29 mouse cellular contexts compared by ENCODE assay signal in genomic region chr15:10991566-10991965, GRCm38 (mm10). TPM values are rescaled to one million over a fixed set of nuclear protein-coding genes. Genes with fewer than 3 reads are reported as not detected.
DNase-seq lines count a peak whose midpoint lies in the region; ATAC-seq and TF ChIP-seq lines count a peak whose summit lies in the region.
"Had no signal": no experiment of that assay in that cellular context is flagged by ENCODE, and none has a peak within 500 bp of the region (broad histone marks: within the 10 kb centered on the region; RNA-seq: fewer than 3 reads in every experiment).

No protein-coding gene starts in this region.

- ATAC-seq in cerebellum, adult (ENCODE audit: insufficient number of reproducible peaks, low FRiP score, low TSS enrichment): no peak
- ATAC-seq in intestine, postnatal 0 days: no peak
- ATAC-seq in intestine, embryonic 15.5 days: no peak
- no peak for ATAC-seq in lung, postnatal 0 days
- ATAC-seq: forebrain, embryonic 13.5 days; intestine, embryonic 16.5 days; midbrain, embryonic 16.5 days had no signal

- TF ChIP-seq EP300 in lung, postnatal 0 days (IDR thresholded peaks at IDR 0.05): no peak

- no peak overlapping the region for H3K9ac ChIP-seq in intestine, postnatal 0 days (ENCODE audit: low read depth, low read length)
- no peak overlapping the region for H3K9ac ChIP-seq in intestine, embryonic 15.5 days
- H3K9ac ChIP-seq in lung, postnatal 0 days (replicated peaks; ENCODE audit: low read depth): no peak overlapping the region
- H3K9ac ChIP-seq: forebrain, embryonic 13.5 days; hindbrain, embryonic 15.5 days had no signal

- peak; percentile 50 for TF ChIP-seq CTCF in intestine, postnatal 0 days (IDR thresholded peaks at IDR 0.05; ENCODE audit: low read depth)
- peak; percentile 28; the same call in 1 of the 2 replicates for TF ChIP-seq CTCF in lung, postnatal 0 days (IDR thresholded peaks at IDR 0.05)
- TF ChIP-seq CTCF in cortical plate, adult 2 months (IDR thresholded peaks at IDR 0.05; ENCODE audit: extremely low read depth, insufficient read depth, low read length): peak; percentile 2; the same call in 1 of the 2 replicates

- WGBS in intestine, postnatal 0 days: 88% methylated on average over 1 of the region's 1 CpGs
- 79% methylated on average over 1 of the region's 1 CpGs for WGBS in intestine, embryonic 15.5 days
- WGBS in lung, postnatal 0 days: 64% methylated on average over 1 of the region's 1 CpGs

- no peaks in the 10 kb centered on the region for H3K4me1 ChIP-seq in intestine, postnatal 0 days (replicated peaks; ENCODE audit: control insufficient read depth, insufficient read depth, low read length)
- no peaks in the 10 kb centered on the region for H3K4me1 ChIP-seq in intestine, embryonic 15.5 days (replicated peaks)
- no peaks in the 10 kb centered on the region for H3K4me1 ChIP-seq in lung, postnatal 0 days (ENCODE audit: insufficient read depth, low read depth, low read length)
- H3K4me1 ChIP-seq in cortical plate, adult 2 months (ENCODE audit: control insufficient read depth, insufficient read depth, low read length): peaks cover 1% of the 10 kb centered on the region; the same call in 1 of the 2 replicates
- H3K4me1 ChIP-seq: forebrain, embryonic 13.5 days; hindbrain, embryonic 15.5 days had no signal

- H3K9me3 ChIP-seq in intestine, postnatal 0 days (ENCODE audit: control insufficient read depth): no peaks in the 10 kb centered on the region
- H3K9me3 ChIP-seq in intestine, embryonic 15.5 days: no peaks in the 10 kb centered on the region
- H3K9me3 ChIP-seq in lung, postnatal 0 days (ENCODE audit: low read length): no peaks in the 10 kb centered on the region
- H3K9me3 ChIP-seq: forebrain, embryonic 13.5 days; hindbrain, embryonic 15.5 days had no signal

- TF ChIP-seq POLR2A in cortical plate, adult 2 months (IDR thresholded peaks at IDR 0.05; ENCODE audit: extremely low read depth, insufficient read depth, low read length): no peak

- no peak overlapping the region for H3K27ac ChIP-seq in intestine, postnatal 0 days (ENCODE audit: low read depth, low read length)
- H3K27ac ChIP-seq in intestine, embryonic 15.5 days: no peak overlapping the region
- H3K27ac ChIP-seq in lung, postnatal 0 days (ENCODE audit: low read length): no peak overlapping the region
- no peak overlapping the region for H3K27ac ChIP-seq in cortical plate, adult 2 months (ENCODE audit: insufficient read depth, low read length)
- H3K27ac ChIP-seq: forebrain, embryonic 13.5 days; hindbrain, embryonic 15.5 days had no signal

- H3K36me3 ChIP-seq in intestine, postnatal 0 days (ENCODE audit: control insufficient read depth, insufficient read depth): peaks cover 23% of the 10 kb centered on the region; the same call in 1 of the 2 replicates
- H3K36me3 ChIP-seq in intestine, embryonic 15.5 days: no peaks in the 10 kb centered on the region
- no peaks in the 10 kb centered on the region for H3K36me3 ChIP-seq in lung, postnatal 0 days (ENCODE audit: insufficient read depth, low read length)

- DNase-seq in cerebellum, postnatal 10 days: peak; percentile 18 to 22
- DNase-seq in lung, postnatal 0 days (ENCODE audit: low spot score): no peak
- no peak for DNase-seq in lung, adult 18-20 months
- no peak for DNase-seq in adrenal gland, adult 2 months
- DNase-seq: adrenal gland, postnatal 36 days; cerebellum, adult 18-20 months; cerebellum, postnatal 25 days; gastrocnemius, postnatal 14 days; heart, adult 18-20 months; lung, adult 2 months; lung, postnatal 4 days; thymus, postnatal 25 days had no signal

- no peaks in the 10 kb centered on the region for H3K27me3 ChIP-seq in intestine, postnatal 0 days (replicated peaks; ENCODE audit: control insufficient read depth, insufficient read depth, low read length)
- no peaks in the 10 kb centered on the region for H3K27me3 ChIP-seq in intestine, embryonic 15.5 days (replicated peaks)
- no peaks in the 10 kb centered on the region for H3K27me3 ChIP-seq in lung, postnatal 0 days (replicated peaks; ENCODE audit: insufficient read depth, low read length)
- H3K27me3 ChIP-seq: forebrain, embryonic 13.5 days; hindbrain, embryonic 15.5 days had no signal

- H3K4me2 ChIP-seq in intestine, postnatal 0 days (replicated peaks; ENCODE audit: low read depth): no peak overlapping the region
- H3K4me2 ChIP-seq in intestine, embryonic 15.5 days (replicated peaks): no peak overlapping the region
- no peak overlapping the region for H3K4me2 ChIP-seq in lung, postnatal 0 days (replicated peaks; ENCODE audit: low read depth, low read length)
- H3K4me2 ChIP-seq: forebrain, embryonic 13.5 days; hindbrain, embryonic 15.5 days had no signal

- no peak overlapping the region for H3K4me3 ChIP-seq in intestine, postnatal 0 days (ENCODE audit: low read depth, low read length)
- H3K4me3 ChIP-seq in intestine, embryonic 15.5 days (replicated peaks): no peak overlapping the region
- H3K4me3 ChIP-seq in lung, postnatal 0 days (ENCODE audit: low read depth, low read length): no peak overlapping the region
- H3K4me3 ChIP-seq in cortical plate, adult 2 months (ENCODE audit: insufficient read depth, low read length): no peak overlapping the region
- H3K4me3 ChIP-seq: forebrain, embryonic 13.5 days; hindbrain, embryonic 15.5 days had no signal

RNA-seq across cellular contexts. Expression of gene Slc45a2, which starts 9.0 kb away (rescaled TPM):
- not detected in 2 replicates for polyA plus RNA-seq in intestine, postnatal 0 days (2015; fragmentation: Nextera tagmentation; extraction: Ambion mirVana)
- not detected in 2 replicates for polyA plus RNA-seq in intestine, embryonic 15.5 days (2015; fragmentation: Nextera tagmentation; extraction: Ambion mirVana)
- polyA plus RNA-seq in lung, postnatal 0 days (2015; fragmentation: Nextera tagmentation; extraction: Ambion mirVana): not detected in 2 replicates
- polyA plus RNA-seq in cortical plate, adult 2 months (2012; rRNA removed): 0.04 and 0.08 TPM in 2 replicates
- not detected for total RNA-seq in adrenal gland, adult 2 months (2021)
- polyA plus RNA-seq in adrenal gland, adult 2 months (2012; rRNA removed): 0.04 TPM in 1 of 2 replicates, not detected in the other
- total RNA-seq: adrenal gland, postnatal 36 days; gastrocnemius, postnatal 14 days; heart, adult 18-20 months; hematopoietic stem cell, adult 5-6 weeks; layer of hippocampus, postnatal 14 days; left cerebral cortex, postnatal 10 days; MEL had no signal
- polyA plus RNA-seq: forebrain, embryonic 13.5 days; heart, embryonic 14.5 days; intestine, embryonic 16.5 days; large intestine, adult 2 months; limb, embryonic 11.5 days; lung, adult 2 months; midbrain, embryonic 16.5 days had no signal

RNA-seq across cellular contexts. Expression of gene Amacr, which starts 10.0 kb away (rescaled TPM):
- polyA plus RNA-seq in intestine, postnatal 0 days (2015; fragmentation: Nextera tagmentation; extraction: Ambion mirVana): 17.7 and 18.1 TPM in 2 replicates
- 20.6 and 21.6 TPM in 2 replicates for polyA plus RNA-seq in intestine, embryonic 15.5 days (2015; fragmentation: Nextera tagmentation; extraction: Ambion mirVana)
- polyA plus RNA-seq in lung, postnatal 0 days (2015; fragmentation: Nextera tagmentation; extraction: Ambion mirVana): 11.0 TPM in 2 replicates
- polyA plus RNA-seq in cortical plate, adult 2 months (2012; rRNA removed): 10.3 and 12.6 TPM in 2 replicates
- total RNA-seq in adrenal gland, adult 2 months (2021): 10 to 100 TPM; 18.9 to 22.0 TPM
- 7.5 and 9.5 TPM in 2 replicates for polyA plus RNA-seq in adrenal gland, adult 2 months (2012; rRNA removed)
- total RNA-seq: MEL had no signal

RNA-seq across cellular contexts. Expression of gene C1qtnf3, which starts 39.4 kb away (rescaled TPM):
- 7.2 and 7.9 TPM in 2 replicates for polyA plus RNA-seq in intestine, postnatal 0 days (2015; fragmentation: Nextera tagmentation; extraction: Ambion mirVana)
- 2.2 and 2.6 TPM in 2 replicates for polyA plus RNA-seq in intestine, embryonic 15.5 days (2015; fragmentation: Nextera tagmentation; extraction: Ambion mirVana)
- 2.5 TPM in 2 replicates for polyA plus RNA-seq in lung, postnatal 0 days (2015; fragmentation: Nextera tagmentation; extraction: Ambion mirVana)
- polyA plus RNA-seq in cortical plate, adult 2 months (2012; rRNA removed): 0.08 and 0.13 TPM in 2 replicates
- 1 to 10 TPM in 1 of 2 experiments, under 1 TPM in 1; 0.63 to 1.3 TPM for total RNA-seq in adrenal gland, adult 2 months (2021)
- polyA plus RNA-seq in adrenal gland, adult 2 months (2012; rRNA removed): 0.19 and 0.54 TPM in 2 replicates
- total RNA-seq: heart, adult 18-20 months; hematopoietic stem cell, adult 5-6 weeks; liver, adult 2 months; MEL had no signal
- polyA plus RNA-seq: spleen, adult 2 months had no signal

RNA-seq across cellular contexts. Expression of gene Rxfp3, which starts 46.2 kb away (rescaled TPM):
- polyA plus RNA-seq in intestine, postnatal 0 days (2015; fragmentation: Nextera tagmentation; extraction: Ambion mirVana): 0.05 and 0.12 TPM in 2 replicates
- polyA plus RNA-seq in intestine, embryonic 15.5 days (2015; fragmentation: Nextera tagmentation; extraction: Ambion mirVana): 0.05 TPM in 1 of 2 replicates, not detected in the other
- polyA plus RNA-seq in lung, postnatal 0 days (2015; fragmentation: Nextera tagmentation; extraction: Ambion mirVana): 0.05 TPM in 1 of 2 replicates, not detected in the other
- polyA plus RNA-seq in cortical plate, adult 2 months (2012; rRNA removed): 0.84 and 1.1 TPM in 2 replicates
- total RNA-seq in adrenal gland, adult 2 months (2021): not detected
- polyA plus RNA-seq in adrenal gland, adult 2 months (2012; rRNA removed): not detected in 2 replicates
- total RNA-seq: adrenal gland, postnatal 36 days; hematopoietic stem cell, adult 5-6 weeks; liver, adult 2 months; MEL had no signal
- polyA plus RNA-seq: intestine, embryonic 16.5 days; large intestine, adult 2 months; liver, adult 2 months; lung, adult 2 months; spleen, adult 2 months had no signal

Comparison
In these comparisons a context has a peak if more than half of its experiments do, and no peak if none do; other contexts are left out.
1. DNase-seq: peak in cerebellum, postnatal 10 days (2 of 2); none in lung, postnatal 0 days (single experiment), lung, adult 18-20 months (0 of 2) and adrenal gland, adult 2 months (single experiment).
2. Peak in every context shown above with its lines, with median percentiles within 50 percentile points of each other: CTCF ChIP-seq.